Mouse (Mus musculus) midbrain, postnatal 0 days (tissue): ENCODE data around the gene Mt1. TPM values are rescaled to one million over a fixed set of nuclear protein-coding genes. Genes with fewer than 3 reads are reported as not detected.

Experiments used
- ATAC-seq: fragments of 200-750 bp; cut with Nextera tagmentation; 2 replicates; pipeline ENCODE4 v1.8.0; 2017; ENCODE audit warnings: moderate number of reproducible peaks, mild to moderate bottlenecking, moderate TSS enrichment, moderate library complexity; ENCODE audit not compliant: low FRiP score
- DNase-seq: peaks from one replicate; pipeline ENCODE4 v3.0.0-alpha.2; 2015; ENCODE audit warnings: low spot score
- H3K27ac ChIP-seq: fragments of 300-500 bp; sonication (generic); 2 replicates; pipeline ENCODE4 v1.5.1; 2014; ENCODE audit warnings: low read depth, mild to moderate bottlenecking, low read length, mixed read lengths
- H3K27me3 ChIP-seq: fragments of 300-500 bp; sonication (generic); 2 replicates; pipeline ENCODE4 v1.6.1; 2014; ENCODE audit warnings: low read length, control low read depth, mixed read lengths; ENCODE audit not compliant: insufficient read depth
- H3K36me3 ChIP-seq: fragments of 300-500 bp; sonication (generic); 2 replicates; pipeline ENCODE4 v1.6.1; 2014; ENCODE audit warnings: low read length, control low read depth, mixed read lengths; ENCODE audit not compliant: insufficient read depth
- H3K4me1 ChIP-seq: fragments of 300-500 bp; sonication (generic); 2 replicates; pipeline ENCODE4 v1.6.1; 2014; ENCODE audit warnings: mild to moderate bottlenecking, control low read depth, antibody characterized with exemption, low read length, mixed read lengths; ENCODE audit not compliant: insufficient read depth
- H3K4me2 ChIP-seq: fragments of 300-500 bp; sonication (generic); 2 replicates; pipeline ENCODE4 v1.6.1; 2014; ENCODE audit warnings: low read depth, mild to moderate bottlenecking, low read length, mixed read lengths; ENCODE audit not compliant: poor library complexity, severe bottlenecking
- H3K4me3 ChIP-seq: fragments of 300-500 bp; sonication (generic); 2 replicates; pipeline ENCODE4 v1.5.1; 2014; ENCODE audit warnings: low read depth, mild to moderate bottlenecking, low read length, moderate library complexity
- H3K9ac ChIP-seq: fragments of 300-500 bp; sonication (generic); replicated peaks from 2 replicates; pipeline ENCODE4 v1.6.1; 2014; ENCODE audit warnings: mild to moderate bottlenecking, low read length, moderate library complexity, mixed read lengths; ENCODE audit not compliant: poor library complexity, severe bottlenecking
- H3K9me3 ChIP-seq: fragments of 300-500 bp; sonication (generic); 2 replicates; pipeline ENCODE4 v1.6.1; 2016; ENCODE audit warnings: low read length, control low read depth
- CTCF ChIP-seq: IDR thresholded peaks from 2 replicates; pipeline ENCODE4 v1.5.1; 2016; ENCODE audit warnings: antibody characterized with exemption, mild to moderate bottlenecking
- WGBS: fragments of 180-500 bp; shearing (Covaris S2); extraction: QIAGEN DNeasy Blood & Tissue Kit; methylation state at CpG from one replicate; pipeline ENCODE4 v1.1.7; 2014; 5-methylcytosine and 5-hydroxymethylcytosine counted together
- polyA plus RNA-seq: library from polyadenylated mRNA; unstranded; fragments of >200 nt; fragmentation: Nextera tagmentation; extraction: Ambion mirVana; gene quantifications from 2 replicates; pipeline ENCODE4 v1.2.1, GENCODE M21; 2015
- total RNA-seq: library from RNA; depleted of rRNA; stranded (reverse); fragments of >200 nt; gene quantifications from 2 replicates; pipeline ENCODE4 v1.2.3, GENCODE M21; 2014; rRNA removed

Gene Mt1
- total and polyA plus RNA-seq, 2 experiments from 2014 or later: 387 to 460 TPM

DNA sequence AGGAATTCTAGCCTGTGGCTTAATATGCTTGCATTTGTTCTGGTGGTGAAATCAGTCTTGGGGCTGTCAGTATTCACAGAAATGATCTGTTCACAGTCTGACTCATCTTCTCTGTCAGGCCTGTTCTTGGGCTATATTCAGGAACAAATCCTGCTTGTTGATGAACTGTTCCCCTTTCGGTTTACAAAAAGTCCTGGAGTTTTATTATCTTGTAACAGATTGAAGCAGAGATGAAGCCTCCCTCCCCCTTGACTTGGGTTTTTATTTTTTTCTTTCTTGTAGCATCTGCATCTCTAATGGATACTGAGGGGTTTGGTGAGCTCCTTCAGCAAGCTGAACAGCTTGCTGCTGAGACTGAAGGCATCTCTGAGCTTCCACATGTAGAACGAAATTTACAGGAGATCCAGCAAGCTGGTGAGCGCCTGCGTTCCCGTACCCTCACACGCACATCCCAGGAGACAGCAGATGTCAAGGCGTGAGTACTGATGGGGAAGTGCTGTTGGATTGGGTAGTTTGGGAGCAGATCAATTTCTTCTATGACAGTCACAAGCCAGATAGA lies 48.6 kb downstream of the Mt1 start:
- DNase-seq (no peak), ATAC-seq (no peak)
- Histone ChIP-seq H3K4me3 (no peak overlapping the region), H3K36me3 (peaks cover 9% of the 10 kb centered on the region), H3K27me3 (no peaks in the 10 kb centered on the region), H3K9me3 (no peaks in the 10 kb centered on the region), H3K9ac (no peak overlapping the region), H3K4me2 (no peak overlapping the region), H3K4me1 (no peaks in the 10 kb centered on the region), H3K27ac (no peak overlapping the region)
- 95% methylated on average over 7 of the region's 7 CpGs for WGBS
- TF ChIP-seq CTCF: no peak

Other genes with a start within 250 kb of the Mt1 start
- 214 and 227 TPM in 2 replicates for gene Amfr, start 166.2 kb upstream of the Mt1 start, total RNA-seq
- gene Amfr, start 166.2 kb upstream of the Mt1 start, polyA plus RNA-seq: 80.4 and 84.8 TPM in 2 replicates
- 61.5 and 82.5 TPM in 2 replicates for gene Nudt21, start 142.1 kb upstream of the Mt1 start, total RNA-seq
- 90.1 and 92.3 TPM in 2 replicates for gene Nudt21, start 142.1 kb upstream of the Mt1 start, polyA plus RNA-seq
- gene Ogfod1, start 141.9 kb upstream of the Mt1 start, total RNA-seq: 17.3 and 20.1 TPM in 2 replicates
- gene Ogfod1, start 141.9 kb upstream of the Mt1 start, polyA plus RNA-seq: 7.8 and 8.9 TPM in 2 replicates
- gene Bbs2, start 80.2 kb upstream of the Mt1 start, total RNA-seq: 20.7 and 27.6 TPM in 2 replicates
- 16.2 and 17.5 TPM in 2 replicates for gene Bbs2, start 80.2 kb upstream of the Mt1 start, polyA plus RNA-seq
- gene Mt4, start 41.9 kb upstream of the Mt1 start, total RNA-seq: not detected in 2 replicates
- not detected in 2 replicates for gene Mt4, start 41.9 kb upstream of the Mt1 start, polyA plus RNA-seq
- 571 and 599 TPM in 2 replicates for gene Mt3, start 26.5 kb upstream of the Mt1 start, total RNA-seq
- gene Mt3, start 26.5 kb upstream of the Mt1 start, polyA plus RNA-seq: 314 and 354 TPM in 2 replicates
- gene Mt2, start 6.4 kb upstream of the Mt1 start, total RNA-seq: 57.7 and 131 TPM in 2 replicates
- gene Mt2, start 6.4 kb upstream of the Mt1 start, polyA plus RNA-seq: 92.3 and 101 TPM in 2 replicates
- gene Nup93, start 35.5 kb downstream of the Mt1 start, total RNA-seq: 47.9 and 65.3 TPM in 2 replicates
- 38.4 and 39.9 TPM in 2 replicates for gene Nup93, start 35.5 kb downstream of the Mt1 start, polyA plus RNA-seq
- gene Slc12a3, start 150.1 kb downstream of the Mt1 start, total RNA-seq: not detected in 2 replicates
- 0.05 and 0.17 TPM in 2 replicates for gene Slc12a3, start 150.1 kb downstream of the Mt1 start, polyA plus RNA-seq
- 86.1 and 87.1 TPM in 2 replicates for gene Herpud1, start 207.4 kb downstream of the Mt1 start, total RNA-seq
- 71.0 and 80.4 TPM in 2 replicates for gene Herpud1, start 207.4 kb downstream of the Mt1 start, polyA plus RNA-seq